Mouse (Mus musculus) liver, adult 2 months (tissue): Measurements from ENCODE around the gene Chst13.

ENCODE experiments used
- CTCF ChIP-seq: fragments of 200-500 bp; IDR thresholded peaks from 2 replicates; pipeline ENCODE4 v1.5.1; 2011; ENCODE audit warnings: low read depth, low read length, control low read depth
- POLR2A ChIP-seq: fragments of 200-500 bp; IDR thresholded peaks from 2 replicates; pipeline ENCODE4 v1.6.1; 2011; ENCODE audit warnings: low read length, control low read depth; ENCODE audit not compliant: insufficient read depth; ENCODE audit errors: extremely low read depth

- TF ChIP-seq CTCF (no peak), POLR2A (no peak)
These were observed 522 bp downstream of the Chst13 start for GRCm38 (mm10) chr6:90324463-90324862.
